Mouse (Mus musculus): ENCODE data around the gene Plcxd2.
A peak's percentile ranks its signal among the peaks of the same experiment; 100 is the strongest.

- no peak for TF ChIP-seq CTCF (IDR thresholded peaks at IDR 0.05; ENCODE audit: borderline replicate concordance, insufficient read depth, low read length)
- TF ChIP-seq POLR2A (IDR thresholded peaks at IDR 0.05; ENCODE audit: low read depth, low read length), result peak; percentile 26; the same call in 1 of the 2 replicates
Measured at GRCm38 (mm10) chr16:45946335-45946734, 63.7 kb downstream of the Plcxd2 start.

All from embryonic fibroblast, embryonic 13.5 days (primary cell).